Mouse (Mus musculus) bone marrow, adult 2 months (tissue): ENCODE results near the gene Sgo2a. TPM values are rescaled to one million over a fixed set of nuclear protein-coding genes. Genes with fewer than 3 reads are reported as not detected.
"Not testable (repeated sequence)": the region's sequence is repeated elsewhere in the genome, so short reads cannot be mapped to it uniquely, and the experiment has no call there.

Experiments used
- H3K27ac ChIP-seq: fragments of 200-500 bp; 2 replicates; pipeline ENCODE4 v1.5.1; 2012; ENCODE audit warnings: low read depth, mild to moderate bottlenecking, control low read depth, inconsistent platforms, low read length; ENCODE audit not compliant: control insufficient read depth, poor library complexity, insufficient read depth
- H3K4me1 ChIP-seq: fragments of 200-500 bp; 2 replicates; pipeline ENCODE4 v1.6.1; 2011; ENCODE audit warnings: low read length; ENCODE audit not compliant: control insufficient read depth, insufficient read depth
- H3K4me3 ChIP-seq: fragments of 200-500 bp; replicated peaks from 2 replicates; pipeline ENCODE3; 2011; ENCODE audit warnings: mild to moderate bottlenecking, low read depth, low read length, control low read depth; ENCODE audit not compliant: control insufficient read depth
- CTCF ChIP-seq: fragments of 200-500 bp; IDR thresholded peaks from 2 replicates; pipeline ENCODE4 v1.5.1; 2011; ENCODE audit warnings: low read length, control low read depth; ENCODE audit not compliant: control insufficient read depth, insufficient read depth
- POLR2A ChIP-seq: fragments of 200-500 bp; IDR thresholded peaks from 2 replicates; pipeline ENCODE4 v1.6.1; 2011; ENCODE audit warnings: low read depth, mild to moderate bottlenecking, control low read depth, low read length, borderline replicate concordance; ENCODE audit not compliant: control insufficient read depth
- whole genome bisulfite sequencing: fragments of 180-500 bp; shearing (Covaris S2); methylation state at CpG from one replicate; pipeline ENCODE4 v1.1.7; 2018; 5-methylcytosine and 5-hydroxymethylcytosine counted together
- polyA plus RNA-seq: library from polyadenylated mRNA; stranded (reverse); fragments of >200 nt; gene quantifications from 2 replicates; pipeline ENCODE4 v1.2.4, GENCODE M21; 2011; ENCODE audit warnings: low replicate concordance; ENCODE audit not compliant: missing spikeins, insufficient read depth, insufficient read length

Sgo2a gene
- polyA plus RNA-seq, 1 experiment, result 12.0 TPM

- TF ChIP-seq POLR2A (peak; percentile 91), CTCF (peak; percentile 75)
- Histone ChIP-seq H3K27ac (peak overlapping the region; percentile 48), H3K4me1 (no peaks in the 10 kb centered on the region; the same call in 1 of the 2 replicates), H3K4me3 (peak overlapping the region; percentile 80)
- WGBS, result under 1% methylated on average over 65 of the region's 65 CpGs
Observed at GRCm38 (mm10) chr1:57969327-57970271, 26.2 kb upstream of the Sgo2a start.

DNA sequence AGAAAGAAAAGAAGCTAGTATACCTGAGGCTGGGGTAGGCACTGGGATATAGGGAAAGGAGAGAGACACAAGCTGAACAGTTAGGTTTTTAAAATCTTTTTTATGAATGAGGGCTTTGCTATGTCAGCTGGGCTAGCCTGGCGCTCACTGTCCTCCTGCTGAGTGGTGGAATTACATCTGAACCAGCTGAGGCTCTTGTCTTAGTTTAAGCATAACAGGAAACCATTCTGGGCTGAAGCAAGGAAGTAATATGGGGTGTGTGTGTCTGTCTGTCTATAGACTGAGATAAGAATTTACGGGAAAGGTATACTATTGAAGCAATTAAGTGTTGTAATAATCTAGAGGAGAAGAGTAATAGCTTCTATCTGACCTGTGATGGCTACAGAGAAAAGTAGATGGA, 24.2 kb upstream of the Sgo2a start:
- H3K4me1 ChIP-seq, result no peaks in the 10 kb centered on the region; the same call in 1 of the 2 replicates
- 15% methylated on average over 2 of the region's 2 CpGs for WGBS
- no peak overlapping the region for H3K27ac ChIP-seq
- H3K4me3 ChIP-seq, result no peak overlapping the region
- TF ChIP-seq POLR2A (no peak), CTCF (no peak)

DNA sequence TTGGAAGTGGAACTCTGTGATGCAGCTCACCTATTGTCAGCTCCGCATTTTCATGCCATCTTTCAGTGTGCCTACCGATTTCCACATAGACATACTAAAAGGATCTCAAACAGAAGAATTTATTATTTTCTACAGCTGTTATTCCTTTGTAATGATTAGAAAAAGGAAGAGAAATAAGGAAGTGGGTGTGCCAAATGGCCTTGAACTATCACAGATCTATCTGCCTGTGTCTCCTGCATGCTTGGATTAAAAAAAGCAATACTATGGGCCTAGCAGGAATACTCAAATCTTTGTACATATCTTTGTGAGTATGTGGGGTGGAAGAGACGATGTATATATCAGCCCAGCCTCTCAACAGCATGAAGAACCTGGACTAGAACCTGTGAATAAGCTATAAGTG, 18.9 kb upstream of the Sgo2a start:
- TF ChIP-seq CTCF, result no peak
- TF ChIP-seq POLR2A, result no peak
- no peak overlapping the region for H3K27ac ChIP-seq
- 68% methylated on average over 3 of the region's 3 CpGs for WGBS
- H3K4me3 ChIP-seq, result no peak overlapping the region
- H3K4me1 ChIP-seq, result no peaks in the 10 kb centered on the region; the same call in 1 of the 2 replicates

DNA sequence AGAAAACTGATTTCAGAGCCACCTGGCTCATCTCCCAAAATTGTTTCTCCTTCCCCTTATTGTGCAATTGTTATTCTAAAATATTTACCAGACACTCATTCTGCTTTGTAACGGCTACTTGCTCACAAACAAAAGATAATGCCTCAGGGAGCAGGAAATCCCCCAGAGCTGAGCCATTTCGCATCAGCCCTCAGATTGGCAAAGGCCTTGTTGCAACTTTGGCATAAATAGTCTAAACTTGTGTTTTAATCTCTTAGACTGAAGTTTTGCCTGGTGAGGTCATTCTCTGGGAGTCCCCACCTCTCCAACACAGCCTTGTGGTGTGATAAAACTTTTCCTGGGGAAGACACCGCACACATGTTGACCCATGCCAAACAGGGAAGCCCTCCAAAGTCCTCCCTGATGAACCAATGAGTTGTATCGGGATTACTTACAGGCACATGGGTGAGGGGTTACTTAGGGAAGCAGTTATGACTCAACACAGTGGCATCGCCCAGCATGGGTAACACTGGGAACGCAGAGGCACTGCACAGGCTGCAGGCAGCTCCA, 6.6 kb upstream of the Sgo2a start:
- WGBS, result 59% methylated on average over 6 of the region's 6 CpGs
- no peak overlapping the region for H3K4me3 ChIP-seq
- no peak overlapping the region for H3K27ac ChIP-seq
- TF ChIP-seq CTCF (no peak), POLR2A (no peak)
- no peaks in the 10 kb centered on the region for H3K4me1 ChIP-seq

- H3K4me1 ChIP-seq, result no peaks in the 10 kb centered on the region; the same call in 1 of the 2 replicates
- no peak overlapping the region for H3K4me3 ChIP-seq
- WGBS, result 71% methylated on average over 2 of the region's 2 CpGs
- TF ChIP-seq CTCF (no peak), POLR2A (no peak)
- H3K27ac ChIP-seq, result no peak overlapping the region
Observed at GRCm38 (mm10) chr1:57991277-57991676, 4.5 kb upstream of the Sgo2a start.

- WGBS, result under 1% methylated on average over 29 of the region's 29 CpGs
- no peaks in the 10 kb centered on the region; the same call in 1 of the 2 replicates for H3K4me1 ChIP-seq
- peak overlapping the region; percentile 77 for H3K27ac ChIP-seq
- peak overlapping the region; percentile 94 for H3K4me3 ChIP-seq
- TF ChIP-seq CTCF (no peak), POLR2A (no peak)
Observed at GRCm38 (mm10) chr1:57996133-57996615, 403 bp downstream of the Sgo2a start.

DNA sequence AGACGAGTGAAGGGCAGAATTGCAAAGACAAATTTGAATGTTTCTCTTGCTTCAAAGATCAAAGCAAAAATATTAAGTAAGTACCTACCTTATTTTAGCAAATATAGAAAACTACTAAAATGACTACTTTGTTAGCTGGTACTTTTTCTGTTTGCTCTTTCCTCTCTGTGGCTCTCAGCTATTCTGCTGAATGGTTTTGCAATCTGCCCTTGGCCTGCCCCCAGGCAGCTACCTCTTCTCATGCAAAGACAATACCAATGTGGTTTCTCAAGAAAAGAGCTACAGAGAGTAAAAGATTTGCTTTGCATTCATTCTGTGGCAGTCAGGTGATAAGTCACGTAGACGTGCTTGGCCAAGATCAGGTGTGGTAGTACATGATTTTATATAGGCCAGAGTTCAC, 2.4 kb downstream of the Sgo2a start:
- Histone ChIP-seq H3K27ac (no peak overlapping the region), H3K4me3 (no peak overlapping the region), H3K4me1 (no peaks in the 10 kb centered on the region; the same call in 1 of the 2 replicates)
- TF ChIP-seq CTCF (no peak), POLR2A (no peak)
- WGBS, result 72% methylated on average over 3 of the region's 3 CpGs

DNA sequence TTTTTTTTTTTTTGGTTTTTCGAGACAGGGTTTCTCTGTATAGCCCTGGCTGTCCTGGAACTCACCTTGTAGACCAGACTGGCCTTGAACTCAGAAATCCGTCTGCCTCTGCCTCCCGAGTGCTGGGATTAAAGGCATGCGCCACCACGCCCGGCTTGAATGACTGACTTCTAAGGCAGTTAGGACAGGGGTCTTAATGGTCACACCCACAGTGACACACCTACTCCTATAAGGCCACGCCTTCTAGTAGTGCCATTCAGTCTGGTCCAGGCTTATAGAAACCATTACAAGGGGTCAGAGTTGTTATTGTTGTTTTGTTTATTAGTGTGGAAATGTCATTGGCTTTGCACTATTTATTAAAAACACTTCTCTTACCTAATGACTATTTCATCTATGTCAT, 10.6 kb downstream of the Sgo2a start:
- not testable (repeated sequence) for H3K4me1 ChIP-seq, H3K27ac ChIP-seq, H3K4me3 ChIP-seq
- 86% methylated on average over 7 of the region's 7 CpGs for WGBS
